Mouse (Mus musculus) heart, adult 18-20 months (tissue): Measurements from ENCODE around the gene Rictor. TPM values are rescaled to one million over a fixed set of nuclear protein-coding genes. Genes with fewer than 3 reads are reported as not detected.
"Not testable (repeated sequence)": the region's sequence is repeated elsewhere in the genome, so short reads cannot be mapped to it uniquely, and the experiment has no call there.

Experiments used
- DNase-seq, 2 experiments: peaks; one replicate each; pipeline ENCODE4 v3.0.0; 2021 to 2022; ENCODE audit warnings: mixed read lengths in 1 of 2
- total RNA-seq, 2 experiments: library from RNA; stranded (reverse); gene quantifications; 2 replicates each; pipeline ENCODE4 v1.2.3; 2021

Rictor gene
- total RNA-seq, 2 experiments from 2014 or later = 11.6 to 13.1 TPM

- no peak for DNase-seq
Measured at GRCm38 (mm10) chr15:6739180-6739579, 31.0 kb downstream of the Rictor start.

GRCm38 (mm10) chr15:6742337-6743025 lies 34.3 kb downstream of the Rictor start:
- peak; percentile 44 to 53 for DNase-seq

DNA sequence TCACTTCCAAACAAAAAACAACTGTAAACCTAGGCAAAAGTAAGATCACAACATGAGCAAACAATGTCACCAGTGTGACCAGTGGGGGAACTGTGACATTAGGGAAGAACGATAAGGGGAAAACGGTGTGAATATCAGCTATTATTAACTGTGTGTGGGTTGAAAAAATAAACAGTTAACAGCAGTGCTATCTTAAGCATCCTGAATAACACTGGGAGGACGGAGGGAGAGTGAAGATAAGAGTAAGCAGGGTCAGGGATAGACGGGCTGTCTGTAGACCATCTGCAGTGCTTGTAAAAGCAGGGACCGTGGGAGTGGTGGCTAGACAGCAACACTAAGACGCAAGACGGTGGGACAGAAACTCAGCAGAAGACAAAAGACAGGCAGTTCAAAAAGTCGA lies 35.5 kb downstream of the Rictor start:
- no peak for DNase-seq

DNA sequence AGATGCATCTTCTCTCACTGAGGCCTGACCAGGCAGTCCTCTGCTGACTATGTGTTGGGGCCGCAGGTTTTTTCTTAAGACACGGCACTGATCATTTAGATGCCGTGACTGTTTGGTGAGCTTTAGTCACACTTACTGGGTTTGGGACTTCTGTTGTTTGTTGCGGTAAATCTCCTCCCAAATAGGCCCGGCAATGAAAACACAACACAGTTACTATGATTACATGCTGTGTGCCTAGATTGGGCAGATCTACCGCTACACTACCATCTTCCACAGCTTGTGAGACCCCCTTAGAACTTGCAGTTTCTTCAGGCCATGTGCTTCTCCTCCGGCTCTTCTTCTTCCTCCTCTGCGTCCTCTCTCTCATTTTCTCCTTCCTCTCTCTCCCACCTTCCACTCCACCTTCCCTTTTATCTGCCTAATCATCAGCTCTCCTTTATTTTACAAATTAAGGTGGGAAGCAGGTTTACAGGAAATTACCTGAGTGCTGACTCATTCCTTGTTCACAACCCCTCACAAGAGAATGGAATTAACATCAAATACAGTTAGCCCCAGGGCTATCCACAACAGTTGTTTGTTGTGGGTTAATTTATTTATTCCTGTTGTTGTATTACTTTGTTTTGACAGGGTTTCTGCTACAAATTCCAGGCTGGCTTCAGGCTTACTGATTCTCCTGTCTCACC lies 38.3 kb downstream of the Rictor start:
- DNase-seq = not testable (repeated sequence)

DNA sequence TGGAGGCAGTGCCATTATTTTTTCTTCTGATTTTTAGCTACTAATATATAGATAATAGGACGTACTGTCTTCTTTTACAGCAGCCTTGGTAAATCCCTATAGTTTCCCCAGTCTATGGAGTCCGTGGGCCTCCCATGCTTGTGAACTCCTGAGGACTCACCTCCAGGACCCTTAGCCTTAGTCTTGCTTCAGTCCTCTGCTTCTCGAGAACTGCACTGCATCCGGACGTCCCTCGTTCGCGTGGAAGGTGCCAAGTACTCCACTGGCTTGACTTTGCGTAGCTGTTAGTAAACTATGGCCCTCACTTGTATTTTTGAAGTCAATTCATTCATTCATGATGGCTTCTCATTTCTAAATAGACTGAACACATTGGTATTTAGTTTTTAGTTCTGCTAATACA lies 38.8 kb downstream of the Rictor start:
- no peak for DNase-seq

- DNase-seq = no peak
Measured at GRCm38 (mm10) chr15:6754400-6754799, 46.2 kb downstream of the Rictor start.

- no peak for DNase-seq
Measured at GRCm38 (mm10) chr15:6772265-6772664, 64.1 kb downstream of the Rictor start.

GRCm38 (mm10) chr15:6786212-6786611 lies 78.0 kb downstream of the Rictor start:
- DNase-seq = no peak

GRCm38 (mm10) chr15:6787236-6787635 lies 79.1 kb downstream of the Rictor start:
- DNase-seq = no peak

DNA sequence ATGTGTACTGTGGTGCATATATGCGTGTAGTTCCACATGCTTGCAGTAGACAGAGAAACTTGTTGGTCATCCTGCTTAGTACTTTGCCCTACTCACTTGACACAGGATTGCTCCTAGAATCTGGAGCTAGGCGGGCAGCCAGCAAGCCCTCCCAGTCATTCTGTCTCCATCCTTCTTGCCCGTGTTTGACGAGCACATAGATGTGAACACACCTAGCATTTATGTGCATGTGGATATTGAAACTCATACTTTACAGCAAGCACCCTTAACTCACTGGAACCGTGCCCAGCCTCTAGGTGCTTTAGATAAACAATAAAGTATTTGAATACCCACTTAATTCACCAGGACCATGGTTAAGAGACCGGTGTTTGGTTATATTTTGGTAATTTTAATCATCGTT lies 81.8 kb downstream of the Rictor start:
- no peak for DNase-seq

DNA sequence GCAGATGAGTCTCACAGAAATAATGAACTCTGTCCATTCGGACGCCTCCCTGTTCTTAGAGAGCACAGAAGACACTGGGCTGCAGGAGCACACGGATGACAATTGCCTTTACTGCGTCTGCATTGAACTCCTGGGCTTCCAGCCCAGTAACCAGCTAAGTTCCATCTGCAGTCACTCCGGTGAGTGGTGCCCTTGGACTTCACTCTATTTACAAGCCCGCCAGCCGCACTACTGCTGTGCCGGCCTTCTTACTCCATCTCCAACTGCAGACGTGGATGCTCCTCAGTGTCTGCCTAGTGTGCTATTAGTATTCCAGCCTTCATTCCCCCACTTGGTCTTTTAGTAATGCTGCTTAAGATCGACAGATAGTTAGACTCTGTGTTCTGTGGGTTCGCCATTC lies 83.5 kb downstream of the Rictor start:
- no peak for DNase-seq

DNA sequence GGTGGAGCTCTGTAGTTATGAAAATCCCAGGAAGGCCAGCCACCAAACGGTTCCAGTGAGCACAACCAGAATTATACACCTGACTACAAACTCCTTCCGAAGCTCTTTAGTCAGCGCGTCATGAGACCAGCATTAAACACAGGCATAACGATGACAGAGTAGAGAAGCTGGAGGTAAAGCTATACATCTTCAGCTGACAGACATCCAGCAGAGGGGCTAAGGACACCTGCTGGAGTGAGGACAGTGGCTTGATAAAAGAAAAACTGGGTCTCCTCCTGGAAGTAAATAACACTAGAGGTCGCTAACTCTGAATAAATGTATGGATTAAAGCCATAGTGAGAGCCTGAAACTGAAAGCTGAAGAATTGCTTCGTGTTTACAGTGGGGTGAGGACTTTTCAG lies 84.7 kb downstream of the Rictor start:
- DNase-seq = no peak

DNA sequence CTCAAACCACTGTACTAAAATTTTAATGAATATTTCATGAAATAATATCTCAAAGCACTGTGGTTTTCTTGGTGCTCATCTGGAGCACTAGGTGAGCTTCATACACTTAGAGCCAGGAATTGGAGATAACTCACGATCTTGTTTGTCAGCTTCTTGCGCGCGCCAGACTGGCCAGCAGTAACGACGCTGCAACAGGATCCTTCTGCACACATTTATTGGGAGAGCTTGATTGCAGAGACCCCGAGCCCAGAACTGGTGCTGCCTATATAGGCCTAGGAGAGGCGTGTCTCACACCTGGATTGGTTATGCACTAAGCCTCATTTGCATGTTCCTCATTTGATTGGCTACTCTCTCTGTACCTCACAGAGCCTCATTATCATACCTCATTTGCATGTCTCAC lies 93.0 kb downstream of the Rictor start:
- not testable (repeated sequence) for DNase-seq

DNA sequence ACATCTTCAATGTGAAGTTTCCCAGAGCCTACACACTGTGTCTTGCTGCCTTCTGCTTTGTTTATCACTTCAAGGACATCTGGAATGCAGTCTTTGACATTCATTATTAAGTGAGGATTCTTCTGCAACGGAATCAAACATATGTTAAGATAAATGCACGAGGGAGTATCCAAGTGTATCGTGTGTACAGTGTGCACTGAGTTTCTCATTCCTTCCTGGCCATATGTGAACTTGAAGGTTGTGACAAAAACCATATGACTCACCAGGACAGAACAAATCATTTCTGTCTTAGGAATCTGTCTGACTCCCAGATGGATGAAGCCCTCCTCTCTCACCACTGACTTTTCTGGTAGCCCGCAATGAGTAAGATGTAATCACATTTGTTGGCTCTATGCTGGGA lies 107.6 kb downstream of the Rictor start:
- DNase-seq = no peak

DNA sequence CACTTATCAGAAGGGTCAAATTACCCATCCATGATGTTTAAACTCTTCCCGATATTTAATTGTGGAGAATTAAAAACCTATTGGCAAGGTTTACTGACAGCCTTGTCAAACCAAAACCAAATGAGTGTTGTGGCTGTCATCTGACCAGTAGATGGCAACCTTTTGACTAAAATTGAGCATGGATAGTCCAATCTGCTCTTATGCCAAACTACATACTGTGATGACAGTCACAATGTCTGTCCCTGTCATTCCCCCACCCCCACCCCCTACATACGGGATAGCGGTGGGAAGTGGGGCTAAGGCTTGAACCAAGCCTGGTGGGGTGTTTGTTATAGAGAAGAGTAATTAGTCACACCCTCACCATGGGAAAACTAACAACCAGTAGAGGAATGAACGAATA lies 132.0 kb downstream of the Rictor start:
- DNase-seq = peak; percentile 28 to 57

DNA sequence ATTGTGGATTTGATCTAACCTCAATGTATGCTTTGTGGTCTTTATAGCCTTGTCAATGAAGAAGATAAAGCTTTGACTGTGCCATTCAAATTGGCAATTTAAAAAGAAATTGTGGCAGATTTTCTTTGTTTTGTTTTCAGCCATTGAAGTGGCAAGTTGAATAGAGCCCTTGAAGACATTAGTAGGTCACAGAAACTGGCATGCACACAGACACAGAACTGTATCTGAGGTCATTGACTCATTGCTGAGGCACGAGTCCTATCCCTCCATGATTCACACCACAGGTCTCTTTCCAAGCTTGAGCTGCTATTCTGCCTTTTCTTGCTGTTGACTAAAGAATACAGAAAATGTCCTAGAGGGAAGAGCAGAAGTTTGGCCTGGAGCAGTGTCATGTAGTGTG lies 141.7 kb downstream of the Rictor start:
- DNase-seq = peak in 1 of 2 experiments; percentile 44

Other genes starting within 250 kb of the Rictor start
- gene Fyb, start 185.5 kb upstream of the Rictor start, total RNA-seq = 10 to 100 TPM; 19.8 to 34.3 TPM
- 10 to 100 TPM in 1 of 2 experiments, 1 to 10 TPM in 1; 9.7 to 11.1 TPM for gene Osmr, start 166.6 kb downstream of the Rictor start, total RNA-seq